Mouse (Mus musculus) embryonic facial prominence, embryonic 11.5 days (tissue): ENCODE results near the gene Tbkbp1. TPM values are rescaled to one million over a fixed set of nuclear protein-coding genes. Genes with fewer than 3 reads are reported as not detected.

Experiments
- ATAC-seq: fragments of 200-750 bp; cut with Nextera tagmentation; replicated peaks from 2 replicates; pipeline ENCODE4 v1.8.0; 2017; ENCODE audit warnings: low read depth; ENCODE audit not compliant: insufficient number of reproducible peaks, low FRiP score, low TSS enrichment
- DNase-seq: peaks from one replicate; pipeline ENCODE4 v3.0.0-alpha.2; 2015; ENCODE audit warnings: low spot score
- H3K27ac ChIP-seq: fragments of 300-500 bp; sonication (generic); replicated peaks from 2 replicates; pipeline ENCODE4 v1.5.1; 2014; ENCODE audit warnings: mild to moderate bottlenecking, low read depth, low read length, control low read depth
- H3K27me3 ChIP-seq: fragments of 300-500 bp; sonication (generic); 2 replicates; pipeline ENCODE4 v1.6.1; 2014; ENCODE audit warnings: mild to moderate bottlenecking, low read length, moderate library complexity, mixed read lengths; ENCODE audit not compliant: control insufficient read depth, insufficient read depth
- H3K36me3 ChIP-seq: fragments of 300-500 bp; sonication (generic); replicated peaks from 2 replicates; pipeline ENCODE4 v1.6.1; 2014; ENCODE audit warnings: low read depth, mild to moderate bottlenecking, low read length, moderate library complexity, mixed read lengths; ENCODE audit not compliant: control insufficient read depth, insufficient read depth
- H3K4me1 ChIP-seq: fragments of 300-500 bp; sonication (generic); 2 replicates; pipeline ENCODE4 v1.6.1; 2014; ENCODE audit warnings: low read length, mixed read lengths; ENCODE audit not compliant: control insufficient read depth, insufficient read depth
- H3K4me2 ChIP-seq: fragments of 300-500 bp; sonication (generic); 2 replicates; pipeline ENCODE4 v1.6.1; 2014; ENCODE audit warnings: low read depth, mild to moderate bottlenecking, control low read depth, low read length, moderate library complexity
- H3K4me3 ChIP-seq: fragments of 300-500 bp; sonication (generic); 2 replicates; pipeline ENCODE4 v1.5.1; 2014; ENCODE audit warnings: low read depth, low read length, control low read depth
- H3K9ac ChIP-seq: fragments of 300-500 bp; sonication (generic); replicated peaks from 2 replicates; pipeline ENCODE4 v1.6.1; 2014; ENCODE audit warnings: mild to moderate bottlenecking, control low read depth, low read length
- H3K9me3 ChIP-seq: fragments of 300-500 bp; sonication (generic); replicated peaks from 2 replicates; pipeline ENCODE4 v1.6.1; 2016; ENCODE audit warnings: mild to moderate bottlenecking, low read length, inconsistent platforms, mixed read lengths; ENCODE audit not compliant: control insufficient read depth
- WGBS: fragments of 180-500 bp; shearing (Covaris S2); extraction: QIAGEN DNeasy Blood & Tissue Kit; methylation state at CpG from one replicate; pipeline ENCODE4 v1.1.7; 2014; 5-methylcytosine and 5-hydroxymethylcytosine counted together
- polyA plus RNA-seq: library from polyadenylated mRNA; unstranded; fragments of >200 nt; fragmentation: Nextera tagmentation; extraction: Ambion mirVana; gene quantifications from 2 replicates; pipeline ENCODE4 v1.2.1, GENCODE M21; 2014

Tbkbp1 gene
- polyA plus RNA-seq, 1 experiment from 2014 or later = 3.3 TPM

GRCm38 (mm10) chr11:97182446-97182845 lies 31.2 kb upstream of the Tbkbp1 start:
- Histone ChIP-seq H3K4me1 (no peaks in the 10 kb centered on the region; the same call in 1 of the 2 replicates), H3K27me3 (no peaks in the 10 kb centered on the region), H3K4me2 (no peak overlapping the region), H3K9ac (no peak overlapping the region), H3K36me3 (peaks cover 22% of the 10 kb centered on the region), H3K27ac (no peak overlapping the region), H3K9me3 (no peaks in the 10 kb centered on the region), H3K4me3 (no peak overlapping the region)
- 88% methylated on average over 3 of the region's 3 CpGs for WGBS
- DNase-seq = no peak
- no peak for ATAC-seq

- 84% methylated on average over 5 of the region's 5 CpGs for WGBS
- peaks cover 24% of the 10 kb centered on the region for H3K36me3 ChIP-seq
- no peak overlapping the region for H3K4me2 ChIP-seq
- H3K4me3 ChIP-seq = no peak overlapping the region
- H3K9me3 ChIP-seq = no peaks in the 10 kb centered on the region
- no peak overlapping the region for H3K9ac ChIP-seq
- ATAC-seq (no peak), DNase-seq (no peak)
- H3K4me1 ChIP-seq = no peaks in the 10 kb centered on the region; the same call in 1 of the 2 replicates
- H3K27ac ChIP-seq = no peak overlapping the region
- H3K27me3 ChIP-seq = no peaks in the 10 kb centered on the region
Measured at GRCm38 (mm10) chr11:97181061-97181460, 29.8 kb upstream of the Tbkbp1 start.

- Histone ChIP-seq H3K27me3 (no peaks in the 10 kb centered on the region), H3K4me2 (no peak overlapping the region), H3K27ac (no peak overlapping the region), H3K4me1 (no peaks in the 10 kb centered on the region), H3K36me3 (peaks cover 37% of the 10 kb centered on the region), H3K9me3 (no peaks in the 10 kb centered on the region), H3K4me3 (no peak overlapping the region), H3K9ac (no peak overlapping the region)
- no peak for DNase-seq
- ATAC-seq = no peak
- 95% methylated on average over 2 of the region's 2 CpGs for WGBS
Measured at GRCm38 (mm10) chr11:97178198-97178597, 26.9 kb upstream of the Tbkbp1 start.

GRCm38 (mm10) chr11:97176851-97177250 lies 25.6 kb upstream of the Tbkbp1 start:
- Histone ChIP-seq H3K4me1 (no peaks in the 10 kb centered on the region), H3K4me3 (no peak overlapping the region), H3K4me2 (no peak overlapping the region), H3K9ac (no peak overlapping the region), H3K27ac (no peak overlapping the region), H3K9me3 (no peaks in the 10 kb centered on the region), H3K27me3 (no peaks in the 10 kb centered on the region), H3K36me3 (peaks cover 42% of the 10 kb centered on the region)
- ATAC-seq (no peak), DNase-seq (peak; percentile 76)
- 63% methylated on average over 3 of the region's 3 CpGs for WGBS

GRCm38 (mm10) chr11:97175499-97175898 lies 24.2 kb upstream of the Tbkbp1 start:
- DNase-seq = no peak
- Histone ChIP-seq H3K36me3 (peaks cover 37% of the 10 kb centered on the region), H3K4me3 (no peak overlapping the region), H3K4me2 (no peak overlapping the region), H3K27ac (no peak overlapping the region), H3K9ac (no peak overlapping the region), H3K4me1 (no peaks in the 10 kb centered on the region), H3K27me3 (no peaks in the 10 kb centered on the region), H3K9me3 (no peaks in the 10 kb centered on the region)
- WGBS = 95% methylated on average over 7 of the region's 7 CpGs
- ATAC-seq = no peak

GRCm38 (mm10) chr11:97160341-97160740 lies 9.0 kb upstream of the Tbkbp1 start:
- no peak for DNase-seq
- H3K4me2 ChIP-seq = no peak overlapping the region
- no peak for ATAC-seq
- H3K9ac ChIP-seq = no peak overlapping the region
- no peak overlapping the region for H3K4me3 ChIP-seq
- no peaks in the 10 kb centered on the region for H3K9me3 ChIP-seq
- H3K36me3 ChIP-seq = peaks cover 20% of the 10 kb centered on the region
- no peak overlapping the region for H3K27ac ChIP-seq
- no peaks in the 10 kb centered on the region for H3K27me3 ChIP-seq
- 77% methylated on average over 6 of the region's 6 CpGs for WGBS
- no peaks in the 10 kb centered on the region for H3K4me1 ChIP-seq

GRCm38 (mm10) chr11:97156999-97157398 lies 5.7 kb upstream of the Tbkbp1 start:
- WGBS = 84% methylated on average over 7 of the region's 7 CpGs
- no peaks in the 10 kb centered on the region for H3K9me3 ChIP-seq
- no peaks in the 10 kb centered on the region for H3K27me3 ChIP-seq
- no peak overlapping the region for H3K9ac ChIP-seq
- H3K4me1 ChIP-seq = no peaks in the 10 kb centered on the region
- no peak overlapping the region for H3K27ac ChIP-seq
- DNase-seq = no peak
- peaks cover 4% of the 10 kb centered on the region for H3K36me3 ChIP-seq
- no peak overlapping the region for H3K4me3 ChIP-seq
- ATAC-seq = no peak
- H3K4me2 ChIP-seq = no peak overlapping the region

GRCm38 (mm10) chr11:97152662-97153287 lies 1.5 kb upstream of the Tbkbp1 start:
- DNase-seq (peak; percentile 40), ATAC-seq (no peak)
- H3K27ac ChIP-seq = no peak overlapping the region
- WGBS = 25% methylated on average over 10 of the region's 10 CpGs
- H3K4me1 ChIP-seq = peaks cover 7% of the 10 kb centered on the region
- H3K9me3 ChIP-seq = no peaks in the 10 kb centered on the region
- no peak overlapping the region for H3K4me3 ChIP-seq
- H3K4me2 ChIP-seq = no peak overlapping the region
- no peak overlapping the region for H3K9ac ChIP-seq
- no peaks in the 10 kb centered on the region for H3K27me3 ChIP-seq
- H3K36me3 ChIP-seq = no peaks in the 10 kb centered on the region; the same call in 1 of the 2 replicates
